Mouse (Mus musculus) lung, adult 18-20 months (tissue): ENCODE data around the gene Atg16l2.

Source experiments
- DNase-seq, 2 experiments: peaks; one replicate each; pipeline ENCODE4 v3.0.0; 2022; ENCODE audit warnings: mixed read lengths in 2 of 2

Atg16l2 gene

DNA sequence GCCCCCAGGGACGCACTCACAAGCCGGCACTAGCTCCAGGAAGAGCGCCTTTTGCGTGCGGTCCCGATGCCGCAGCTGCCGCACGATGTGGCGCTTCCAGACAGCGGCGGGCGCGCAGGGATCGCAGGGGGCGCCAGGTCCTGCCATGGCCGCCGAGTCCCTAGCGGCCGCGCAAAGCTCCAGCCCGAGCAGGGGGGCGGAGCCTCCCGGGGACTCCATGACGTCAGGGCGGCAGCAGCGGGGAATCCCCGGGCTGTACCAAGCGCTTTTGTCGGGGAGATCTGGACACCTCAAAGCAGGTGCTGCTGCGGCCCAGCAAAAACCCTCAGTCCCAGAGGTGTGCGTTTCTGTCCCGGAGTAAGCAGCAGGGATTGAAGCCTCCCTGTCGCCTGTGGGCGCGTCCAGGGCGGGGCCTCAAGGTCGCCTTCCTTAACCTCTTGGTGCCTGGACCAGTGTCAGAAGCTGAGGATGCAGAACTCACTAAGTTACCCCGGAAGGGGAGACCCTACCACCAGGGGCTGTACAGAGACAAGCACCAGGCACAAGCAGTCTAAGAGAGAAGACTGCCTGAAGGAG is at the start of gene Atg16l2:
TSS of gene Atg16l2 (minus strand) at position 371 of the 576 bp plus-strand sequence.
- DNase-seq = peak; percentile 95 to 96

- DNase-seq = no peak
These were observed 47.8 kb upstream of the Atg16l2 start for GRCm38 (mm10) chr7:101349861-101350260.

GRCm38 (mm10) chr7:101348312-101348711 is 46.3 kb upstream of the Atg16l2 start:
- no peak for DNase-seq

GRCm38 (mm10) chr7:101347767-101348270 is 45.8 kb upstream of the Atg16l2 start, which contains the start of gene Arap1:
TSS of gene Arap1 (plus strand) at chr7:101348067.
- DNase-seq = peak; percentile 69 to 75

GRCm38 (mm10) chr7:101346991-101347390 is 44.9 kb upstream of the Atg16l2 start:
- DNase-seq = no peak

DNA sequence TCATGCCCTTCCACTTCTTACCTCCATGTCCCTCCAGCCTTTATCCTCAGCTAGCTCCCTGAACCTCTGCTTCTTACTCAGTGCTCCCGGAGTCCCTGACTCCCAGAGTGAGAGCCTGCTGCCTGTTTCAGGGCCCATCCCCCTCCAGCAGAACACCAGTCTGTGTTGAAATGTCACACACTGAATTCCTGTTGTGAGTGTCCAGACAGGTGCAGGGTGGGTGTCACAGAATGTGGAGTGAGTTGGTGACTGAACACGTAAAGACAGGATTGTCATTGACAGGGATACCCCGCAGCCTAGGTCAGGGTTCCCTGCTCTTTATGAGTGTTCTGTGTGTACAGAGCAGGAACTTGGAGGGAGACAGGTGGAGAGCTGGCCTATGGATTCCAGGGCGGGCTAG is 42.8 kb upstream of the Atg16l2 start:
- no peak for DNase-seq

DNA sequence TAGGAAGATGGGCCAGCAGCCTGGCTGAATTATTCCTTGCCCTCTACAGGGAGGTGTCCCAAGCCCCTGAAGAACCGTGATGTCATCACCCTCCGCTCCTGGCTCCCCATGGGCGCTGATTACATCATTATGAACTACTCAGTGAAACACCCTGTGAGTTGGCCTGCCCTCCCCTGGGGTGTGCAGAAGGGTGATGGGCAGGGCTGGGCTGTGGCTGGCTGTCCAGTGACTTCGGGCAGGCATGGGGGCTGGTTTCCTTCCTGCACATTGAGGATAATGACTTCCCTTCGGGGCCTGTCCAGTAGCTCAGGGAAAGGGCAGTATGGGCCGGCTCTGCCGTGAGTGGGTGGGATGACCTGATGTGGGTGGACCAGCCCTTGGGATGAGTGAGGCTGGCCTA is 41.1 kb upstream of the Atg16l2 start:
- no peak for DNase-seq

GRCm38 (mm10) chr7:101341405-101341804 is 39.4 kb upstream of the Atg16l2 start:
- no peak for DNase-seq

DNA sequence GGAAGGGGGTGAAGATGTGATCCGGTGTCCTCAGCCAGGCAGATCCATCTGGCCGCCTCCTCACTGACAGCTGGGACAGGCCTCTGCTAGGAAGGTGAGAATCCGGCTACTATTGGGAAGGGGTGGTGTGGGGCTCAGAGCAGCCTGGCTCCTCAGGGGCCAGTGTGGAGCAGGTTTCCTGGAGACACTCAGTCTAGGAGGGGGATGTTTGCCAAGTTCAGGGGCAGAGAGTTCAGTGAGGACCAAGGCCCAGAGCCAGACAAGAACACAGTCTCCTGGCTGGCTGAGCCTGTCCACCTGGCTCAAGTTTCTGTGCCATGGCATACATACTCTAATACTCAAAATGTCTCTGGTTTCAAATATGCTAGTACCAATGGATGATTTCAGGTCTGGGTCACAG is 35.4 kb upstream of the Atg16l2 start:
- no peak for DNase-seq

DNA sequence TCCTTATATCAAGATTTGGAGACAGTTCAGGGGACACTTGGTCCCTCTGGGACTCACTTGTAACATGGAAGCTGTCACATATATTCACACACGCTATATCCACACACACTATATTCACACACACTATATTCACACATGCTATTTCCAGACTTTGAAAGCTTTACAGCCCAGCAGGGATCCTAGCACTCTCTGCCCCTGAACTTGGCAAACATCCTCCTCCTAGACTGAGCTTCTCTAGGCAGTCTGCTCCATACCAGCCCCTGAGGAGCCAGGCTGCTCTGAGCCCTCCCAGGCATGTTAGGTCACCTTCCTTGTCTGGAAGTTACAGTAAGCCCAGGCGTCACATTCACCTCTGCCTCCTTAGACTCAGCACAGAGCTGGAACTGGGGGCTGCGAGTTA is 34.6 kb upstream of the Atg16l2 start:
- DNase-seq = no peak

- DNase-seq = no peak
These were observed 33.2 kb upstream of the Atg16l2 start for GRCm38 (mm10) chr7:101335228-101335627.

- no peak for DNase-seq
These were observed 30.2 kb upstream of the Atg16l2 start for GRCm38 (mm10) chr7:101332045-101332831.

DNA sequence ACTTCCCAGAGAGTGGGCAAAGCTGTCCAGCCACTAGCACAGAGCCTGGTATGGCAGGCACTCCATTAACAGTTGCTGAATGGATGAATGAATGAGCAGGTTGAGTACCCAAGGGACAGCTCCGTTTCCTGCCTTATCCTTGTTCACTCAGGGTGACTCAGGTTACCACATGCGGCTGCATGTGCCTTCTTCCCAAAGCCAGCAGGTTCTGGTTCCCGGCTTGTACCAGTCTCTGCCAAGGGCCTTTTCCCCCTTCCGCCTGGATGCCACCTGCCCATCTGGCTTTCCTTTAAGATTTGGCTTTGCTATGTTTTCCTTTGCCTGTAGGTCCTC is 28.8 kb upstream of the Atg16l2 start:
- DNase-seq = no peak

GRCm38 (mm10) chr7:101330074-101330840 is 28.2 kb upstream of the Atg16l2 start:
- DNase-seq = no peak

- DNase-seq = no peak
These were observed 27.6 kb upstream of the Atg16l2 start for GRCm38 (mm10) chr7:101329606-101330005.

DNA sequence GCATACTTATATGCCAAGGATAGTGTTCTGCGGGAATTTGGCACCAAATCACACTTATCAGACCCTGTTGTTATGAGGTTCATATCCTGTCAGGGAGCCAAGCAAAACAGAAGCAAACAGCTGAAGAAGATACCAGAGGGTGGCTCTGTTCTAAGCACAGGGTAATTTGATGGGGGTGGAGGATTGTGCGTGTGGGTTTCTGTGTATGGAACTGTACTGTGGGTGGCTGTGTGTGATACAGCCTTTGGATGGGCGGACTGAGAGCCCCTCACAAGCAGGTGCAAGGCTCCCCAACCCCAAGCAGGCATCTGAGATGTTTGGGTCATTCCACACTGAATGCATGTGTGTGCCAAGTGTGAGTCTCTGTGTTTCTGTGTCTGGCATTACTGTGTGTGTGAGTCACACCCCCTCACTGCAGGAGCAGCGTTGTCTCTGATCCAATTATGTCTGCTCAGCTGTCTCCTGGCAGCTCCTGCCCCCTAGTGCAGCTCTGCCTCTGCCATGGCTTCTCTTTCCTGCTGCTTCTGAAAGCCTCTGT is 26.6 kb upstream of the Atg16l2 start:
- no peak for DNase-seq

DNA sequence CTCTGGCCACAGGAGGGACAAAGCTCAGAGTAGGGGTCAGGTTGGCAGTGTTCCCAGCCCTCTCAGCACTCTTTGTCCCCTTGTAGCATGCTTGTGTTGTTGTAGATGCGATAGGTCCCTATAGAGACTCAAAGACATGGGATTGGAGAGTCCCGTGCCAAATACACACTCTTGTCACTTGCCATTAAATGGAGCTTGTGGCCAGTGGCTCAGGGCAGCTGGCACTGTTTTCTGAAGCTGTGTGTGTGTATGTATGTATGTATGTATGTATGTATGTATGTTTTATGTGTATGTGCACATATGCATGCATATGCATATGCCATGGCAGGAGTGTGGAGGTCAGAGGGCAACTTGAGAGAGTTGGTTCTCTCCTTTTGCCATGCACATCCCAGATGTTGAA is 25.7 kb upstream of the Atg16l2 start:
- no peak for DNase-seq

DNA sequence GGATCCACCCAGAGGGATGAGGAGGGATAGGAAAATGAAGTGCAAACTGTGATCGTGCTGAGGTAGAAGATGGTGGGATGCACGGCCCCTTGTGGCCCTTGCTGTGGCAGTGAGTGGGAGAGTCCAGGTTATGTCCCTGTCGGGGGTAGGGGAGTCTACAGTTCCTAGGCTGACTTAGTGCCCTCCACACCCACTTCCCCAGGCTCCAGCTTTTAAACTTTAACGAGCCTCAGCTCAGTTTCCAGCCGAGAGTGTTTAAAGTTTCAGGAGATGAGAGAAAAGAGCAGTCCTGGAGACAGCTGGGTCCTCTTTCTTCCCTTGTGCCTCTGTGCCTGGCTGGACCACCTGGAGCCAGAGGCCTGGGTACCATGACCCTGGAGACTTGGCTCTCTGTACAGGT is 25.2 kb upstream of the Atg16l2 start:
- no peak for DNase-seq

DNA sequence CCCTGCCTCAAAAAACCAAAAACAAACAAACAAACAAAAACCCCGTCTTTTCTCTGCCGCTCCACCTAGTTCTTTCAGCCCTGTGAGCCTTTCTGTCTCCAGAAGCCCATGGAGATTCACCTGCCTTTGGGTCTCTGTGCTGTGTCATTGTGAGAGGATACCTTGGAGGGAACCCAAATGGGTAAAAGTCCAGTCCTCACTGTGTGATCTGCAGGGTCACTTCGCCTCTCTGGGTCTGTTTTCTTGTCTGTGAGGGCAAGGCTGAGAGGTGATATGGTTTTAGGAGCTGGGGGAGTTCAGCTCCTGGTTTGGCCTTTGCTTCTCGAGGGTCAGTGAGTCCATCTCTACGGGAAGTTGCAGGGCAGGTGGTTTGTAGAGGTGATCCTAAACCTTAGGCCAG is 24.0 kb upstream of the Atg16l2 start:
- no peak for DNase-seq

GRCm38 (mm10) chr7:101324142-101324962 is 22.3 kb upstream of the Atg16l2 start:
- no peak for DNase-seq

DNA sequence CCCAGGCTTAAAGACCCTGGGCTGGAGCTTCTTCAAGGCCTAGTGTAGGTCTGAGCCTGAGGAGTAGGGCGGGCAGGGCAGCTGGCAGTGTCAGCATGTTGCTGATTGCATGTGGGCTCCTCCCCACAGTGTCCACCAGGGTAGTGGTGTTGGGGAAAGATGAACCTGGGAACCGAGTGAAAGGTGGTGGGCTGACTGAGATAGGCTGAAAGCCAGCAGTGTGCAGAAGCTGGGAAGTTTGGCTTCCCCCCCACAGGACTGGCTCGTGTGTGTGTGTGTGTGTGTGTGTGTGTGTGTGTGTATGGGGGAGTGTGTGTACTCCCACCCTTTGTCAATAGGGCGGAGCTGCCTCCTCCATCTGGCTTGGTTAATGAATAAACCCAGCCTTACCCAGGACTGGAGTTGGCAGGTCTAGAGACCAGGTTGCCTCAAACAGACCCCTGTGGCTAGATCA is 21.1 kb upstream of the Atg16l2 start:
- peak; percentile 30 to 44 for DNase-seq

DNA sequence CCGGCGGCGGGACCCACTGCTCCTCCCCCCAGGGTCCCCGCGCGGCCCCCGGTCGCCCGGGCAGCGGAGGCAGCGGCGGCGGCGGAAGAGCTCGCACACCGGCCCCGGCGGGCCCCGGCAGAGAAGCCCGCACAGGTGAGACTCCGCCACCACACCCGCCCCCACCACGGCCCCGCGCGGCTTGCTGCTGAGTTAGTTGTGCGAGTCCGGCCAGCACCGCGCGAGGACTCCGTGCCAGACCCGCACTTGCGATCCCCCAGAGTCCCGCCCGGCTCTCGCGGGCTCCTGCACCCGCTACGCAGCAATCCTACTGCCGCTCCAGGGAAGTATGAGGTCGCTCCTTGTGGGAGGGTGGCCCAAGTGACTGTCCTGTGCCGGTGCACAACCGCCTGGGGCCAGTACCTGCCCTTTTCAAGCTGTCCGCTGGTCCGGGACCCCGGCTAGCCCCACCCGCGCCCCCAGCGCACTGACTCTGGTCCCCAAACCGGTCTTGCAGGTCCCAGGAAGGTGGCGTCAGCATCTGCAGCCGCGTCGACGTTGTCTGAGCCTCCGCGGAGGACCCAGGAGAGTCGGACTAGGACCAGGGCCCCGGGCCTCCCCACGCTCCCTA is 19.3 kb upstream of the Atg16l2 start:
- peak; percentile 68 to 76 for DNase-seq
